Mouse (Mus musculus): ENCODE measurements at regions not wholly inside any gene's neighbourhood (a gene's known extent, or its start where the extent isn't known, plus 50 kb on each side); places are given as distances from the start of the nearest gene placed in this dataset.

- TF ChIP-seq GATA4 (IDR thresholded peaks at IDR 0.05; ENCODE audit: insufficient replicate concordance, low read length) = no peak
Observed at GRCm38 (mm10) chr9:41470010-41470409, 308.5 kb upstream of the Ubash3b start.

- no peak for TF ChIP-seq GATA4 (IDR thresholded peaks at IDR 0.05; ENCODE audit: insufficient replicate concordance, low read length)
Observed at GRCm38 (mm10) chr9:41469414-41469813, 307.9 kb upstream of the Ubash3b start.

DNA sequence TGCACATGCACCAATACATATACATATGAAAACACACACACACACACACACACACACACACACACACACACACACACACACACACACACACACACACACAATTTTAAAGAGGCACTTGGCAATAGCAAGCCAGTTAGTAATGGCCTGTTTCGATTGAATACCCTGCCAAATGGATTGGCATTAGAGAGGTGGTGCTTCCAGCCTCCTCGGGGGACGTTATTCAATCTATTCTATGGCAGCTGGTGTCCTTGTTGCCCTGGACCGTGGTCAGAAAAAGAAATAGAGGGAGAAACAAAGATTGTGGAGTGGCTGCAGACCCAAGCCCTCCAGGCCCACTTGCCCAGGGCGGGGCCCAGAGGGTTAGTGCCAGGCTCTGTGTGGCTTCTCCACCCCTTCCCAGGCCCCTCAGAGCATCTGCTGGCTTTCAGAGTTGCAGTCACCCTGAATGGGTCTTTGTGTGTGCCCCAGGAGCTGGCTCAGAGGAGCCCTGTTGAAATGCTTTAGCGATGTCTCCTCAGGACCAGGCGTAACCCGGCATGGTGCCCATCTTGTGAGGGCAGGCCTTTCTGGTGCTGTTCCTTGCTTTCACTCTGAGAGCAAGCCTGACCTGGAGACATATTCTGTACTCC lies 302.7 kb upstream of the Ubash3b start:
- no peak for TF ChIP-seq GATA4 (IDR thresholded peaks at IDR 0.05; ENCODE audit: insufficient replicate concordance, low read length)

DNA sequence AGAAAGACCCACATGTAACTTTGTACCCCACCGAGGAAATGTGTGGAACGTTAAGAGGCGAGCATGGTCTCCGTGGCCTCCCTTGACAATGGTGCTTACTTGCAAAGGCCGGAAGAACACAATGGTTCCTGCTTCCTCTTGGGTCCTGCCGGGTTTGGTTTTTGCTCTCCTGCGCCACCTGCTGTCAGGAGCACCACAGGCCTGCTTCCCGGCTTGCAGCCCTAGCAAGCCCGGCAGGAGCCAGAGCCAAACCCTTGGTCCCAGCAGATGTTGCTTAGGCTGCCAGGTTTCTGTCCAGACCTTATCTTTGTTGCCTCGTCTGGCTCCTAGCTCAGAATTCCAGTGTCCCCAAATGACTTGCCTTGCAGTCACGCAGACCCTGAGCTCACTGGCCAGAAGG lies 300.2 kb upstream of the Ubash3b start:
- peak; percentile 95 for TF ChIP-seq GATA4 (IDR thresholded peaks at IDR 0.05; ENCODE audit: insufficient replicate concordance, low read length)

- no peak for TF ChIP-seq GATA4 (IDR thresholded peaks at IDR 0.05; ENCODE audit: insufficient replicate concordance, low read length)
Observed at GRCm38 (mm10) chr9:41460709-41461108, 299.2 kb upstream of the Ubash3b start.

DNA sequence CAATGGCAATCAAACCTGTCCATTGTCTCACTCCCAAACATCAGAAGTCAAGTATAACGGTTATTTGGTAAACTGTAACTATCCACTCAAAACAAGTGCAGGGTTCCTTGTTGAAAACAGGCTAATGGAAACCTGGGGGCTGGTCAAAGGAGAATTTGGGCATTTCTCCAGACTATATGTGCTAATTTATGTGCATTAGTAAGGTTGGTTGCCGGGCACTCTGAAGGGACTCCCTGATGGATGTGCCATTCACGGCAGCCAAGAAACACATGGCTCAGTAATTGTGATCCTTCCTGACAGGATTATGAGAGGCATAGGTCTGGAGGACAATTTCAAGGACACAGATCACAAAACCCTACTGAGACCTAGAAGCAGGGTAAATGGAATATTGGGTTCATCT lies 295.5 kb upstream of the Ubash3b start:
- no peak for TF ChIP-seq GATA4 (IDR thresholded peaks at IDR 0.05; ENCODE audit: insufficient replicate concordance, low read length)

DNA sequence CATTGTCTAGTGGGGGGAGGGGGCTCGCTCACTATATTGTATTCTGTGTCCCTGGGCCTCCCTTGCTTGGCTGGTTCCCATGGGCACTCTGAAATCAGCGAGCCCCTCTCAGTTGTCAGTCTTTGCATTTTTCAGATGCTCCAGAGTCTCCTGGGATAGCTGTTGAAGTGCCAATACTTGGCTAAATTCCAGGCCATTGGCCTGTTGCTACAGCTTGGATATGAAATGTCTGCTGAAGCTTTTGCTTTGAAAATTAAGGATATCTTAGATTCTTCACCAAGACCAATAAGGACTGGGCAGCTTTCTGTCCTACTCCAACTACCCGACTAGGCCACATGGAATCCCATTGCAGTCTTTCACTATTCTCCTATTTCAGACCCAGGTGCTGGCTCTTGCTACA lies 290.2 kb upstream of the Ubash3b start:
- TF ChIP-seq GATA4 (IDR thresholded peaks at IDR 0.05; ENCODE audit: insufficient replicate concordance, low read length) = no peak

DNA sequence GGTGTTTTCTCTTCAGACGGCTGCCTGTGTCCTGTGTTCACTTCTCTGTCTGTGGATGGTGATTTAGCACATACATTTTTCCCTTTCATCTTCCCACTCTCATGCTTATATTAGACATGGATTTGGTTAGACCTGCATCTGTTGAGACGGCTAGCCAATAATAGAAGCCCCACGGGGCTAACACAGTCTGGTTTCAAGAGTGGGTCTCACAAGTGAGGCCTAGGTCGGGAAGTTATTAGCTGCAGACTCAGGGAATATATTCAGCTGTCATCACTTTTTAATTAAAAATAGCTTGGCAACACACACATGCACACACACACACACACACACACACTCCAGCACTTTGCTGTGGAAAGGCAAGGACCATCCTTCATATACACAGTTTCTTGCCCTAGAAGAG lies 287.7 kb upstream of the Ubash3b start:
- TF ChIP-seq GATA4 (IDR thresholded peaks at IDR 0.05; ENCODE audit: insufficient replicate concordance, low read length) = no peak

DNA sequence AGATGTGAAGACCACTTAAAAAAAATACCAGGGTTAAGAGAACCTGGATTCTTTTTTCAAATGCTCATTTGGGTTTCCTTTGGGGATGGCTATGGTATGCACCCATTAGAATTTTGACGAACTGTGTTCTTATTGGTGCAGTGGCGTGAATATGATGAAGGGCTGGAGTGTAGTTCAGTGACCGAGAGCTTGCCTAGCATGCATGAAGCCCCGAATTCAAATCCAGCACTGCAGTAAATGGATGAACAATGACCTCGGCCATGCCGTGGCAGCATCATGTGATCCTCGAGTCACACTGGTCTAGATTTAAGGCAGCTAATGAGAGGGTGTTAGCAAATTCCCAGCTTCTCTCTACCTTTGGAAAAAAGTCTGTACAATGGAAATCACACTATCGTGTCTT lies 286.4 kb upstream of the Ubash3b start:
- TF ChIP-seq GATA4 (IDR thresholded peaks at IDR 0.05; ENCODE audit: insufficient replicate concordance, low read length) = no peak

GRCm38 (mm10) chr9:41447211-41447875 lies 285.8 kb upstream of the Ubash3b start:
- peak; percentile 63; the same call in 1 of the 2 replicates for TF ChIP-seq GATA4 (IDR thresholded peaks at IDR 0.05; ENCODE audit: insufficient replicate concordance, low read length)

GRCm38 (mm10) chr9:41446431-41447203 lies 285.1 kb upstream of the Ubash3b start:
- TF ChIP-seq GATA4 (IDR thresholded peaks at IDR 0.05; ENCODE audit: insufficient replicate concordance, low read length) = no peak

- TF ChIP-seq GATA4 (IDR thresholded peaks at IDR 0.05; ENCODE audit: insufficient replicate concordance, low read length) = no peak
Observed at GRCm38 (mm10) chr9:41442418-41442817, 280.9 kb upstream of the Ubash3b start.

- TF ChIP-seq GATA4 (IDR thresholded peaks at IDR 0.05; ENCODE audit: insufficient replicate concordance, low read length) = no peak
Observed at GRCm38 (mm10) chr9:41439979-41440378, 278.5 kb upstream of the Ubash3b start.

DNA sequence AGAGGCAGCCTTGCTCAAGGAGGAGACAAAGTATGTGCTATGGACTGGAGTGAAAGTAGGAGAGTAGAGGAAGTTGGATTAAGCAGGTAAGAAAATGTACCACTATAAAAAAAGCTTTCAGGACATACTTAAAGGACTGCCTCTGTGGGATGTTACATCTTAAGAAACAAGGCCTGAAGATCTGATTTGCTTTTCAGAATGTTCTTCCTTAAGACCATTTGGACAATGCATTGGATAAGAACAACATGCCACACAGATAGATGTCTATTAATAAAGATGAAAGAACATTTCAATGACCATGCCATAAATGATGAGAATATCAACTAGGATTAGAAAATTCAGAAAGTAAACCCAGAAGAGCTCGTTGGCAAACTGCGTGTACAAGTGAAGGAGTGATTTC lies 276.6 kb upstream of the Ubash3b start:
- no peak for TF ChIP-seq GATA4 (IDR thresholded peaks at IDR 0.05; ENCODE audit: insufficient replicate concordance, low read length)

DNA sequence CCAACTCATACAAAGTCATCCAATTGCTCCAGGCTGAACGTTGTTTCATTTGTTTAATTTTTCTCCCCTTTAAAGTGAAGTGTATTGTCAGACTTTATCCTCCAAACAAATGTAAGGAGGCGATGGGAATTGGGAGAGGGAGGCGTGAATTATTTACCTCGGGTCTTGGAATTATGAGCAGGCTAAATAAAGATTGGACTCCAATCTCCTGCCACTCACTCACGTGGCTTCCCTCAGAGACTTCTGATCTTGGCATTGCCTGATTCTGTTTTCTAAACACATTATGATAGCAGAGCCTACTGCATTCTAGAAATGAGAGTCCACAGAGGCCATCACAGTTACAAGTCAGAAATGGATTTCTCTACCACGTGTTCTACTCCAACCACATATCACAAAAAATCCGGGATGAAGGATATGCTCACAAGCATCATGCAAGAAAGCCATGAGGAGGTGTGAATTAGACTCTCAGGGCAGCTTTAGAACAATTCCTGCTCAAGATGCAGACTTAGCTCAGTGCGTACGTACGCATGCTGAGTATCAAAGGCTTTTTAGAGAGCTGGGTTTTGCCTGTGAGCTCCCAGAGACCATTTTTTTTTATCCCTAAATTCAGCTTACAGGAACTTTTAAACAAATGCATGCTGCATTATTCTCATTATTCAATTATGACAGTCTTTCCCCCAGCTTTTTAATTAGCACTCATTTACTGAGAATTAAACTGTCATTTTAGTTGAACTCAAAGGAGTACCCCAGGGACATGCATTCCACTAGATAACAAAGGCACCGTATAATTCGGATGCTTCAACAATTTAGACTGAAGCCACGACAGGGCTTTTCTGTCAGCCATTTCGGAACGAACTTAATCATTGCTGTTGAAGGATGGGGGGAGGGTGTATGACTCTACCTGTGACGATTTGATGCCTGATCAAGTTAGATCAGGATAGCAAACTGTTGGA lies 269.2 kb upstream of the Ubash3b start:
- TF ChIP-seq GATA4 (IDR thresholded peaks at IDR 0.05; ENCODE audit: insufficient replicate concordance, low read length) = no peak

All from liver, adult (tissue).